20 mouse cellular contexts compared by ENCODE assay signal in the genomic region with DNA sequence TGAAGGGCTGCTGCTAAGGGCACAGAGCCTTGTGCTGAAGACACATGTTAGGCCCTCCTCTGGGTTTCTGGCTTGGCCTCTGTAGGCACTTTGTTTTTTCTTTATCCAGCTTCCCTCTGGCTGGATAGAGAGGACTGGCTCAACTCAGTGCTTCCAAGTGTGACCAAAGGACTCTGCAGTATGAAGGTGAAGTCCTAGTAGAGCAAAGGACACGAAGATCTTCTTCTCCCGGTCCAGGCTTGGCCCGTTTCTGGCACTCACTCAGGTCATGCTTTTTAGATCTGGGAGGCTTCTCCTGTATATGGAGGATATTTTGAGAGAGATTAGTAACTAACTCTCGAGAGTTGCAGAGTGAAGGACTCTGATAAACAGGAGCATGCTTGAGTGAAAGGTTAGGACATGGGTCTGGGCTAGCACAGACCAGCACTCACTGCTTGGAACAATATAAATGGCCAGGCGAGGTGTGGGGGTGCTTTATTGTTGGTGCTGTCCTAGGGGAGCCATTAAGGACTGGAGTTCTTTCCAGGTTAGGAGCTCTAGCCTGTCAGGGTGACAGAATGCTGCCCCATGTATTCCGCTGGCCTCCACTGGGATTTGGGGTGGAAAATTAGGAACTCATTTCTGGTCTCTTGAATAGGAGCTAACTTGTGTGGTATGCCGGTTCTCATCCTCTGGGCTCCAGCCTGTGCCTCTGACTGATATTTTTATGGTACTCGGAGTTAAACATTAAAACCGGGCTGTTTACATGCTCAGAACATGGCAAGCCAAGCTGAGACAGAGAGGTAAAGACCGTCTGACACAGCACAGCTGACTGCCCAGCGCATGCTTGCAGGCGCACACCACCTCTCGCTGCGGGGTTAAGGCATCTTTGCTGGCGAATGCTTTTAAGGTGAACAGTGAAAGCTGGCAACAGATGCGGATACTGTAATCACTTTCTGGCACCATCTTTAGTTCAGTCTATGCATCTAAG. TPM values are rescaled to one million over a fixed set of nuclear protein-coding genes. Genes with fewer than 3 reads are reported as not detected.
DNase-seq lines count a peak whose midpoint lies in the region; ATAC-seq and TF ChIP-seq lines count a peak whose summit lies in the region.
"Had no signal": no experiment of that assay in that cellular context is flagged by ENCODE, and none has a peak within 500 bp of the region (broad histone marks: within the 10 kb centered on the region; RNA-seq: fewer than 3 reads in every experiment).

No protein-coding gene starts in this region.

- H3K36me3 ChIP-seq in intestine, embryonic 15.5 days = no peaks in the 10 kb centered on the region
- H3K36me3 ChIP-seq in kidney, postnatal 0 days (ENCODE audit: insufficient read depth, low read length) = no peaks in the 10 kb centered on the region
- no peaks in the 10 kb centered on the region for H3K36me3 ChIP-seq in forebrain, embryonic 10.5 days (replicated peaks)
- H3K36me3 ChIP-seq: forebrain, embryonic 12.5 days; midbrain, embryonic 12.5 days; stomach, embryonic 15.5 days had no signal

- H3K27me3 ChIP-seq in intestine, embryonic 15.5 days (replicated peaks) = no peaks in the 10 kb centered on the region
- H3K27me3 ChIP-seq in kidney, postnatal 0 days (ENCODE audit: insufficient read depth, low read length) = no peaks in the 10 kb centered on the region
- H3K27me3 ChIP-seq in forebrain, embryonic 10.5 days (ENCODE audit: poor library complexity, severe bottlenecking) = no peaks in the 10 kb centered on the region
- H3K27me3 ChIP-seq: forebrain, embryonic 12.5 days; midbrain, embryonic 12.5 days; stomach, embryonic 15.5 days had no signal

- H3K9me3 ChIP-seq in intestine, embryonic 15.5 days = no peaks in the 10 kb centered on the region
- no peaks in the 10 kb centered on the region for H3K9me3 ChIP-seq in kidney, postnatal 0 days (replicated peaks; ENCODE audit: low read length)
- H3K9me3 ChIP-seq in forebrain, embryonic 10.5 days = no peaks in the 10 kb centered on the region
- H3K9me3 ChIP-seq: forebrain, embryonic 12.5 days; midbrain, embryonic 12.5 days; stomach, embryonic 15.5 days had no signal

- H3K4me2 ChIP-seq in intestine, embryonic 15.5 days (replicated peaks) = no peak overlapping the region
- no peak overlapping the region for H3K4me2 ChIP-seq in kidney, postnatal 0 days (ENCODE audit: low read length)
- H3K4me2 ChIP-seq: forebrain, embryonic 12.5 days; hindbrain, embryonic 14.5 days; midbrain, embryonic 12.5 days; stomach, embryonic 15.5 days had no signal

- no peak overlapping the region for H3K4me3 ChIP-seq in intestine, embryonic 15.5 days (replicated peaks)
- no peak overlapping the region for H3K4me3 ChIP-seq in kidney, postnatal 0 days (replicated peaks; ENCODE audit: low read depth, low read length)
- no peak overlapping the region for H3K4me3 ChIP-seq in forebrain, embryonic 10.5 days
- H3K4me3 ChIP-seq: forebrain, embryonic 12.5 days; midbrain, embryonic 12.5 days; myocyte; stomach, embryonic 15.5 days had no signal

- WGBS in intestine, embryonic 15.5 days = 56% methylated on average over 16 of the region's 16 CpGs
- 51% methylated on average over 16 of the region's 16 CpGs for WGBS in kidney, postnatal 0 days
- 93% methylated on average over 16 of the region's 16 CpGs for WGBS in forebrain, embryonic 10.5 days

- intact Hi-C loops in heart, postnatal 25 days (cut with DNase I) = no loop called here
- intact Hi-C loops in left cerebral cortex, postnatal 36 days (cut with DNase I) = no loop called here

- 0 out of 2 replicates have a peak overlapping the region, but pooled peaks have one; percentile 32 for H3K27ac ChIP-seq in intestine, embryonic 15.5 days
- H3K27ac ChIP-seq in kidney, postnatal 0 days = peak overlapping the region; percentile 19; the same call in 1 of the 2 replicates
- no peak overlapping the region for H3K27ac ChIP-seq in forebrain, embryonic 10.5 days
- H3K27ac ChIP-seq: forebrain, embryonic 12.5 days; hindbrain, embryonic 14.5 days; midbrain, embryonic 12.5 days; stomach, embryonic 15.5 days had no signal

- ATAC-seq in intestine, embryonic 15.5 days = peak; percentile 62
- 0 out of 2 replicates have a peak, but pooled peaks have one; percentile 59 for ATAC-seq in kidney, postnatal 0 days (replicated peaks; ENCODE audit: low FRiP score, low read depth)
- ATAC-seq: activated CD4-positive, CD25-positive, alpha-beta regulatory T cell, adult 4 months had no signal

- TF ChIP-seq CTCF in kidney, postnatal 0 days (IDR thresholded peaks at IDR 0.05; ENCODE audit: low read depth) = no peak

- peak; percentile 34 to 44 for DNase-seq in heart, adult 18-20 months
- no peak for DNase-seq in heart, postnatal 25 days (ENCODE audit: low spot score)
- peak; percentile 65 for DNase-seq in adipocyte (ENCODE audit: low spot score)
- peak; percentile 18 for DNase-seq in kidney, postnatal 0 days (ENCODE audit: low spot score)
- no peak for DNase-seq in left cerebral cortex, postnatal 36 days (ENCODE audit: low spot score in 2 of 2)
- DNase-seq in forebrain, embryonic 10.5 days (ENCODE audit: extremely low spot score, low spot score) = no peak
- no peak for DNase-seq in adrenal gland, adult 2 months
- DNase-seq: cerebellum, adult 8-10 months; gastrocnemius, postnatal 25 days; lung, adult 18-20 months; lung, postnatal 4 days; right cerebral cortex, adult 18-20 months; spleen, adult 18-20 months had no signal

- no peak overlapping the region for H3K9ac ChIP-seq in intestine, embryonic 15.5 days
- H3K9ac ChIP-seq in kidney, postnatal 0 days (ENCODE audit: low read depth, low read length) = no peak overlapping the region
- H3K9ac ChIP-seq: forebrain, embryonic 12.5 days; hindbrain, embryonic 14.5 days; midbrain, embryonic 12.5 days; stomach, embryonic 15.5 days had no signal

- peaks cover 12% of the 10 kb centered on the region for H3K4me1 ChIP-seq in intestine, embryonic 15.5 days (replicated peaks)
- H3K4me1 ChIP-seq in kidney, postnatal 0 days (replicated peaks; ENCODE audit: insufficient read depth, low read length) = peaks cover 20% of the 10 kb centered on the region; the same call in 1 of the 2 replicates
- H3K4me1 ChIP-seq in forebrain, embryonic 10.5 days = peaks cover 6% of the 10 kb centered on the region; the same call in 1 of the 2 replicates

RNA-seq across cellular contexts. Expression of gene Prkce, which starts 31.2 kb away (rescaled TPM):
- 10 to 100 TPM; 26.1 to 27.0 TPM for total RNA-seq in heart, adult 18-20 months (2021)
- total RNA-seq in heart, postnatal 25 days (2021) = 10 to 100 TPM; 25.9 to 28.3 TPM
- 6.6 TPM in 2 replicates for polyA plus RNA-seq in intestine, embryonic 15.5 days (2015; fragmentation: Nextera tagmentation; extraction: Ambion mirVana)
- polyA plus RNA-seq in kidney, postnatal 0 days (2015; fragmentation: Nextera tagmentation; extraction: Ambion mirVana) = 5.8 and 6.0 TPM in 2 replicates
- total RNA-seq in left cerebral cortex, postnatal 36 days (2021) = 100 to 1,000 TPM; 276 to 292 TPM
- 2.8 and 3.1 TPM in 2 replicates for polyA plus RNA-seq in forebrain, embryonic 10.5 days (2016; fragmentation: Nextera tagmentation; extraction: Ambion mirVana)
- total RNA-seq in adrenal gland, adult 2 months (2021) = 10 to 100 TPM; 17.5 to 20.5 TPM
- 4.0 and 4.5 TPM in 2 replicates for polyA plus RNA-seq in adrenal gland, adult 2 months (2012; rRNA removed)

RNA-seq across cellular contexts. Expression of gene Srbd1, which starts 53.8 kb away (rescaled TPM):
- 10 to 100 TPM; 12.5 to 13.0 TPM for total RNA-seq in heart, adult 18-20 months (2021)
- total RNA-seq in heart, postnatal 25 days (2021) = 10 to 100 TPM; 10.5 to 10.9 TPM
- polyA plus RNA-seq in intestine, embryonic 15.5 days (2015; fragmentation: Nextera tagmentation; extraction: Ambion mirVana) = 12.7 and 13.2 TPM in 2 replicates
- polyA plus RNA-seq in kidney, postnatal 0 days (2015; fragmentation: Nextera tagmentation; extraction: Ambion mirVana) = 8.0 and 11.2 TPM in 2 replicates
- 10 to 100 TPM; 13.4 to 16.5 TPM for total RNA-seq in left cerebral cortex, postnatal 36 days (2021)
- polyA plus RNA-seq in forebrain, embryonic 10.5 days (2016; fragmentation: Nextera tagmentation; extraction: Ambion mirVana) = 24.7 and 25.4 TPM in 2 replicates
- 10 to 100 TPM; 13.8 to 18.2 TPM for total RNA-seq in adrenal gland, adult 2 months (2021)
- 0.75 and 1.3 TPM in 2 replicates for polyA plus RNA-seq in adrenal gland, adult 2 months (2012; rRNA removed)

Comparison
In these comparisons a context has a peak if more than half of its experiments do, and no peak if none do; other contexts are left out.
1. DNase-seq: peak in heart, adult 18-20 months (2 of 2), adipocyte (single experiment) and kidney, postnatal 0 days (single experiment); none in heart, postnatal 25 days (single experiment), left cerebral cortex, postnatal 36 days (0 of 2), forebrain, embryonic 10.5 days (single experiment) and adrenal gland, adult 2 months (single experiment).
2. RNA of gene Prkce, which starts 31.2 kb away (total RNA-seq): 276 to 292 TPM in left cerebral cortex, postnatal 36 days; 25.9 to 28.3 TPM in heart, postnatal 25 days, 26.1 to 27.0 TPM in heart, adult 18-20 months and 17.5 to 20.5 TPM in adrenal gland, adult 2 months; every median in the first group is over 4 times any median in the second.